Mouse (Mus musculus): ENCODE results near the gene Cnpy3. TPM values are rescaled to one million over a fixed set of nuclear protein-coding genes. Genes with fewer than 3 reads are reported as not detected.

Gene Cnpy3
- polyA plus RNA-seq, 1 experiment, result 41.9 TPM

GRCm38 (mm10) chr17:46713849-46714248 is 38.2 kb downstream of the Cnpy3 start:
- H3K79me2 ChIP-seq (ENCODE audit: control insufficient read depth, insufficient read depth), result peaks cover 27% of the 10 kb centered on the region
- H3K36me3 ChIP-seq (ENCODE audit: control insufficient read depth, insufficient read depth), result peaks cover 20% of the 10 kb centered on the region
- H3K4me3 ChIP-seq (ENCODE audit: insufficient read depth, poor library complexity, severe bottlenecking), result no peak overlapping the region
- H3K27me3 ChIP-seq (ENCODE audit: control insufficient read depth, insufficient read depth, insufficient read length), result no peaks in the 10 kb centered on the region
- no peak overlapping the region for H3ac ChIP-seq (ENCODE audit: control insufficient read depth, insufficient read length, low read depth)
- TF ChIP-seq MAX (IDR thresholded peaks at IDR 0.05) (no peak), FOSL1 (IDR thresholded peaks at IDR 0.05; ENCODE audit: insufficient read depth, low read length, poor library complexity, severe bottlenecking) (no peak), CEBPB (IDR thresholded peaks at IDR 0.05; ENCODE audit: low read depth) (no peak), MYOG (IDR thresholded peaks at IDR 0.05; ENCODE audit: control insufficient read depth, extremely low read depth, insufficient read length) (no peak), USF1 (IDR thresholded peaks at IDR 0.05; ENCODE audit: low read depth) (no peak), MYOD1 (IDR thresholded peaks at IDR 0.05; ENCODE audit: control insufficient read depth, insufficient read length, low read depth) (no peak)
- H3K79me3 ChIP-seq (ENCODE audit: low read depth), result peaks cover 12% of the 10 kb centered on the region

GRCm38 (mm10) chr17:46712442-46712841 is 39.6 kb downstream of the Cnpy3 start:
- Histone ChIP-seq H3ac (ENCODE audit: control insufficient read depth, insufficient read length, low read depth) (peak overlapping the region; percentile 100), H3K36me3 (ENCODE audit: control insufficient read depth, insufficient read depth) (peaks cover 20% of the 10 kb centered on the region), H3K27me3 (ENCODE audit: control insufficient read depth, insufficient read depth, insufficient read length) (no peaks in the 10 kb centered on the region), H3K4me3 (ENCODE audit: insufficient read depth, poor library complexity, severe bottlenecking) (peak overlapping the region; percentile 83), H3K79me3 (ENCODE audit: low read depth) (peaks cover 12% of the 10 kb centered on the region), H3K79me2 (ENCODE audit: control insufficient read depth, insufficient read depth) (peaks cover 27% of the 10 kb centered on the region)
- TF ChIP-seq CEBPB (IDR thresholded peaks at IDR 0.05; ENCODE audit: low read depth) (no peak), FOSL1 (IDR thresholded peaks at IDR 0.05; ENCODE audit: insufficient read depth, low read length, poor library complexity, severe bottlenecking) (no peak), CTCF (IDR thresholded peaks at IDR 0.05; ENCODE audit: control insufficient read depth, insufficient read depth, insufficient read length) (no peak), USF1 (IDR thresholded peaks at IDR 0.05; ENCODE audit: low read depth) (no peak), MYOD1 (IDR thresholded peaks at IDR 0.05; ENCODE audit: control insufficient read depth, insufficient read length, low read depth) (no peak), MYOG (IDR thresholded peaks at IDR 0.05; ENCODE audit: control insufficient read depth, extremely low read depth, insufficient read length) (no peak), MAX (IDR thresholded peaks at IDR 0.05) (no peak)

GRCm38 (mm10) chr17:46711612-46712271 is 40.3 kb downstream of the Cnpy3 start:
- peaks cover 27% of the 10 kb centered on the region for H3K79me2 ChIP-seq (ENCODE audit: control insufficient read depth, insufficient read depth)
- H3K4me3 ChIP-seq (ENCODE audit: insufficient read depth, poor library complexity, severe bottlenecking), result peak overlapping the region; percentile 83
- H3K79me3 ChIP-seq (ENCODE audit: low read depth), result peaks cover 12% of the 10 kb centered on the region
- TF ChIP-seq MYOG (IDR thresholded peaks at IDR 0.05; ENCODE audit: control insufficient read depth, extremely low read depth, insufficient read length), result no peak
- no peak for TF ChIP-seq MYOD1 (IDR thresholded peaks at IDR 0.05; ENCODE audit: control insufficient read depth, insufficient read length, low read depth)
- TF ChIP-seq MAX (IDR thresholded peaks at IDR 0.05), result no peak
- TF ChIP-seq USF1 (IDR thresholded peaks at IDR 0.05; ENCODE audit: low read depth), result no peak
- TF ChIP-seq FOSL1 (IDR thresholded peaks at IDR 0.05; ENCODE audit: insufficient read depth, low read length, poor library complexity, severe bottlenecking), result no peak
- no peak for TF ChIP-seq CTCF (IDR thresholded peaks at IDR 0.05; ENCODE audit: control insufficient read depth, insufficient read depth, insufficient read length)
- no peak for TF ChIP-seq CEBPB (IDR thresholded peaks at IDR 0.05; ENCODE audit: low read depth)
- H3K36me3 ChIP-seq (ENCODE audit: control insufficient read depth, insufficient read depth), result peaks cover 20% of the 10 kb centered on the region
- H3ac ChIP-seq (ENCODE audit: control insufficient read depth, insufficient read length, low read depth), result peak overlapping the region; percentile 100
- no peaks in the 10 kb centered on the region for H3K27me3 ChIP-seq (ENCODE audit: control insufficient read depth, insufficient read depth, insufficient read length)

- Histone ChIP-seq H3K79me3 (ENCODE audit: low read depth) (peaks cover 12% of the 10 kb centered on the region), H3K79me2 (ENCODE audit: control insufficient read depth, insufficient read depth) (peaks cover 27% of the 10 kb centered on the region), H3K36me3 (ENCODE audit: control insufficient read depth, insufficient read depth) (peaks cover 20% of the 10 kb centered on the region), H3K27me3 (ENCODE audit: control insufficient read depth, insufficient read depth, insufficient read length) (no peaks in the 10 kb centered on the region), H3K4me3 (ENCODE audit: insufficient read depth, poor library complexity, severe bottlenecking) (peak within 1 kb of the TSS; percentile 83), H3ac (ENCODE audit: control insufficient read depth, insufficient read length, low read depth) (peak within 1 kb of the TSS; percentile 100)
- TF ChIP-seq MAX (IDR thresholded peaks at IDR 0.05) (peak; percentile 45), MYOG (IDR thresholded peaks at IDR 0.05; ENCODE audit: control insufficient read depth, extremely low read depth, insufficient read length) (no peak)
These were observed 40.9 kb downstream of the Cnpy3 start, which contains the start of gene Pex6 for GRCm38 (mm10) chr17:46710959-46711597. Gene Pex6 (plus strand): TSS chr17:46711463.

- H3K27me3 ChIP-seq (ENCODE audit: control insufficient read depth, insufficient read depth, insufficient read length), result no peaks in the 10 kb centered on the region
- TF ChIP-seq FOSL1 (IDR thresholded peaks at IDR 0.05; ENCODE audit: insufficient read depth, low read length, poor library complexity, severe bottlenecking) (no peak), MAX (IDR thresholded peaks at IDR 0.05) (no peak), CTCF (IDR thresholded peaks at IDR 0.05; ENCODE audit: control insufficient read depth, insufficient read depth, insufficient read length) (no peak), USF1 (IDR thresholded peaks at IDR 0.05; ENCODE audit: low read depth) (no peak), CEBPB (IDR thresholded peaks at IDR 0.05; ENCODE audit: low read depth) (no peak), MYOD1 (IDR thresholded peaks at IDR 0.05; ENCODE audit: control insufficient read depth, insufficient read length, low read depth) (no peak), MYOG (IDR thresholded peaks at IDR 0.05; ENCODE audit: control insufficient read depth, extremely low read depth, insufficient read length) (no peak)
- no peak overlapping the region for H3ac ChIP-seq (ENCODE audit: control insufficient read depth, insufficient read length, low read depth)
- peaks cover 36% of the 10 kb centered on the region for H3K79me2 ChIP-seq (ENCODE audit: control insufficient read depth, insufficient read depth)
- H3K36me3 ChIP-seq (ENCODE audit: control insufficient read depth, insufficient read depth), result no peaks in the 10 kb centered on the region
- H3K79me3 ChIP-seq (ENCODE audit: low read depth), result peaks cover 22% of the 10 kb centered on the region
- no peak overlapping the region for H3K4me3 ChIP-seq (ENCODE audit: insufficient read depth, poor library complexity, severe bottlenecking)
These were observed 45.5 kb downstream of the Cnpy3 start for GRCm38 (mm10) chr17:46706375-46707089.

All from C2C12 (cell line).